Mouse (Mus musculus): ENCODE measurements around the gene Tmem95. TPM values are rescaled to one million over a fixed set of nuclear protein-coding genes. Genes with fewer than 3 reads are reported as not detected.
A peak's percentile ranks its signal among the peaks of the same experiment; 100 is the strongest.
"Not testable (repeated sequence)": the region's sequence is repeated elsewhere in the genome, so short reads cannot be mapped to it uniquely, and the experiment has no call there.

Tmem95 gene
- total RNA-seq, 2 experiments from 2014 or later = not detected

DNA sequence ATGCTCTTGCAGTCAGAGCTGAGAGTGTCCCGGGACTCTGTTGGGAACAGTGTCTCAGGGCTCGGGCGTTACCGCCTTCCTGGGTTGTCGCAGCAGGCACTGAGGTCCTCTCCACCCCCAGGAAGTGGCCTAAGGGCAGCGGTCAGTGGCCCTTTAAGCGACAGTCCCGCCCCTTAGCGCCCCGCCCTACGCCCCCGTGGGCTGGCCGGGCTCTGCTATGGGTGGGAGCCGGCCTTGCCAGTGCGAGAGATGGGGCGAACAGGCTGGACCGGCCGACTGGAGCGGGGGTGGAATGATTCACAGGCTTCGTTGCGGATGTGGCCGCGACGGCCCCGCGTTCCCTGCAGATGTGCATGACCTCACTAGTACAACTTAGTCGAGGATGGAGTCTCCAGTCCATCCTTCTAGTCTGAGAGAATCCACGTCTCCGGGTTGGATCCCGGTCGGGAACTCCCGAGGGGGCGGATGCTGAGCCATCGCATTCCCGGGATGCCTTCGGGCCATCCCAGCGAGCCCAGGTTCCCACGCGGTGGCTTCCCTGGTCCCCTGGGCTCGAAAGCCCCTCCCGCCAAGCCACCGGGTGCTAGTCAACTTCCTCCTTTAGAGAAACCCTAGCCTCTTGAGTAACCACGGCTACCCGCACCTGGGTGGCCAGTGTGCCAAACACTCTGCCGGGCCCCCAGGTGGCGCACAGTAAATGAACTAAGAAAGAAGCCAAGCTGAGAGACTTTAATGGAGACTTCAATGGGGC, 3.2 kb upstream of the Tmem95 start, which contains the start of gene Kctd11:
TSS of gene Kctd11 (minus strand) at position 554 of the 751 bp plus-strand sequence.
- DNase-seq (ENCODE audit: low spot score in 2 of 2) = peak; percentile 91 to 92

GRCm38 (mm10) chr11:69880506-69880852, 2.7 kb upstream of the Tmem95 start:
- no peak for DNase-seq (ENCODE audit: low spot score in 2 of 2)

- no peak for DNase-seq (ENCODE audit: low spot score in 2 of 2)
Measured at GRCm38 (mm10) chr11:69879711-69880110, 1.9 kb upstream of the Tmem95 start.

GRCm38 (mm10) chr11:69878952-69879351, 1.1 kb upstream of the Tmem95 start:
- no peak for DNase-seq (ENCODE audit: low spot score in 2 of 2)

DNA sequence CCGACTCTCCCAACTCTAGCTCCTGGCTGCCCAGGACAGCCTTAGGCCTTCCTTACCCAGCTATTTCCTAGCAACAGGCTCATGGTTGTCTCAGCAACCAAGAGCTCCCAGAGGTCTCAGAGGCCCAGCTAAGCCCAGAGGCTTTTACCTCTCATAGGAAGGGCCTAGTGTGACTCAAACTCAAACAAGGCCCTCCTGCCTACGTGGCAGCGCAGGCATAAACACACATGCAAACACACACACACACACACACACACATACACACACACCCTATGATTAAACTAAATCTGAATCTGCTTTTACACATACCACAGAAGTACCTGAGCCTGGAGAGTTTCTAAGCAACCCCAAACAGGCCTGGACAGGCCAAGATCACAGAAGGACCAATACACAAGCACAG, 581 bp upstream of the Tmem95 start:
- no peak for DNase-seq (ENCODE audit: low spot score in 2 of 2)

DNA sequence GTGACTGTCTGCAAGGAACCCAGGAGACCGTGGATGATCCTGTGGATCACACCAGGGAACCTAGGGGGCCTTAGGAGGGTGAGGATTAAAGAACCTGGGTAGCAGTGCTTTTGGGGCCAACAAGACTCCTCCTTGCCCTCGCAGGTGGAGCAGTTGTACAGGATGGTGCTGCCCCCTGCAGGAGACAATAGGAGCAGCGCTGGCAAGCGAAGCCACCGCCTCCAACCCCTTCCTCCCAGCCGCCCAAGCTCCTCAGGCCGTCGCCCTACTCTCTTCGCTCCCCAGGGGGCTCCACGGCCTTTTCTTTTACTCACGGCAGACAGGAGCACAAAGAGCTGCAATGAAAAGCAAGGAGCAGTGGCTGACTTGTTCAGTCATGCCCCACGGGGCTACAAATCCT, 951 bp downstream of the Tmem95 start:
- DNase-seq (ENCODE audit: low spot score in 2 of 2) = peak; percentile 85

- DNase-seq (ENCODE audit: low spot score in 2 of 2) = no peak
Measured at GRCm38 (mm10) chr11:69876186-69876585, 1.6 kb downstream of the Tmem95 start.

DNA sequence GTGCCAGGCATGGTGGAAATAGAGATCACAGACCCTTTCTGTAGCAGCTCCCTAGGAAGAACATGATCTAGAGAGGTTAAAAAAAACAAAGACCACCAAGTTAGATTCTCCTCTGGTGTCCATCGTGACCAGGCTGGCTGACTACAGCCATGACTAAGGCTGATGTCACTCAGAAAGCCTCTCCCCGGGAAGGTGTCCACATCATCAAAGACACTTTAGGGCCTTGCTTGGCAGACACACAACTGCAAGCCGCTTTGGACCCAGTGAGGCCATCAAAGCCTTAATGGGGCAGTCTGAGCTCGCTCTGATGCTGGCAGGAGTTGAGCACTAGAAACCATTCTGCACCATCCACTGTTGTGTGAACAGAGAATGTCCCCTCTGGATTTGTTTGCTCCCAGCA, 5.4 kb downstream of the Tmem95 start:
- DNase-seq (ENCODE audit: low spot score in 2 of 2) = no peak

DNA sequence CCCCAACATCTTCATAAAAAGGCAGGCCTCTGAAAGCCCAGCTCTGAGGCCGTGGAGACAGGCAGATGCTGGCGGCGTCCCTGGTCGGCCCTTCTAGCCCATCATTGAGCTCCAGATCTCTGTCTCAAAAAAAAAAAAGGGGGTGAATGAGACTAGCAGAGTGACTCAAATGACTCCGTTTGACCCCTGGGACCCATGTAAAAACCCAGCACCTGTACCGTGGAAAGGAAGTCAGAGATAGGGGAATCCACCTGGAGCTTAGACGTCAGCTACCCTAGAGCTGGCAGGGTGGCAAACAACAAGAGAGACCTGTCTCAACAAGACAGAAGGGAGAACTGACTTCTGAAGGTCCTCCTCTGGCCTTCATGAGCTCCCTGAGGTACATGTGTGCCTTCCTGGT, 6.0 kb downstream of the Tmem95 start:
- no peak for DNase-seq (ENCODE audit: low spot score in 2 of 2)

GRCm38 (mm10) chr11:69870289-69871069, 7.3 kb downstream of the Tmem95 start:
- no peak for DNase-seq (ENCODE audit: low spot score in 2 of 2)

- no peak for DNase-seq (ENCODE audit: low spot score in 2 of 2)
Measured at GRCm38 (mm10) chr11:69867335-69867734, 10.5 kb downstream of the Tmem95 start.

DNA sequence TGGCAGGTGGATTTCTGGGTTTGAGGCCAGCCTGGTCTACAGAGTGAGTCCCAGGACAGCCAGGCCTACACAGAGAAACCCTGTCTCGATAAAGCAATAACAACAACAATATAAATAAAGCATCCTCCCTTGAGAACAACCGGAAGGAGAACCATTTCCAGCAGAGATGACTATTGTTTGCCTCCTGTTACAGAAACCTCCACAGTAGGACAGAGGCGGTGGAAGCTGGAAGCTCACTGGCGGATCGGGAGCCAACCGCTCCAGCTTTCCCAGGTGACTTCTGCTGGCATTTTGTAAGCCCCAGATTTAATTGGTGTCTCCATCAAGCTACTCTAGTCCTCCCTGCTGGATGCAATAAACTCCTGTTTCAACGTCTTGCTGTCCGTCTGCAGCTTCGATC, 12.3 kb downstream of the Tmem95 start:
- DNase-seq (ENCODE audit: low spot score in 2 of 2) = no peak

GRCm38 (mm10) chr11:69864138-69864860, 13.5 kb downstream of the Tmem95 start:
- DNase-seq (ENCODE audit: low spot score in 2 of 2) = no peak

- DNase-seq (ENCODE audit: low spot score in 2 of 2) = not testable (repeated sequence)
Measured at GRCm38 (mm10) chr11:69863729-69864128, 14.1 kb downstream of the Tmem95 start.

DNA sequence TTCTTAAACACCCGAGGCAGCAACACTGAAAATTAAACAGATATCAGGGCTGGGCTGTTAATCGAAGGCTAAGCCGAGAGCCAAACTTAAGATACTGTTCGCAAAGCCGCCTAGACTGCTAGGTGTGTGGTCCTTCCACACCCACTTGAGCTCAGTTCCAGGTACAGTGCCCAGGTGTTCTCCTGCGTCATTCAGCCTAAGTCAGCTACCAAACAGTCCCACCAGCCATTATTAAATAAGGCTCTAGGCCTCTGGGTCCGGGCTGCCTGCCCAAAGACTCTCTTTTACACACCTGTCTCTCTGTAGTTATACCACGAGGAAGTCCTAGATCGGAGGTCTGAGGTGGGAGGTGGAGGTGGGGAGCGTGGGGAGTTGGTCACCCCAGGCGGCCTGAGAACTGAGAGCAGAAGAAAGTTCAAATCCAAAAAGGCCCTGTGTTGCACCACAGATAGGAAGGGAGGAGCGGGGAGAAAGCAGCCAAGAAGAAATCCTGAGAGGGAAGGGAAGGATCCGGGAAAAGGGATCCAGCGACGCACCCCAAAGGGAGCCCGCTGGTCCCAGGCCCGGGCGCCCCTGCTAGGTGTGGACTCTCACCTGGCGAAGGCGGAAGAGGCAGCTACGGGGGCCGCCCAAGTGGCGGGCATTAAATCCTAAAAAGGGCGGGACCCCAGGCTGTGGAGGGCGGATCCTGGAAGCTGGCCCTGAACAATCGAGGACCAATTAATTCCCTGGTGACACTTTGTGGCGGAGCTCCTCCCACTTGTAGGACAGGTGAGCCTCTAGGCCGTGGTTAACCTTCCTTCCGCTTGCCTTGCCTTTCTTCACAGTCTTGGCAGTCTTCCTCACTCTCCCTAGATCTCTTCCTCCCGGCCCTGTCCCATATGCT, 19.5 kb downstream of the Tmem95 start, which contains the start of gene Tnk1:
TSS of gene Tnk1 (minus strand) at position 618 of the 886 bp plus-strand sequence.
- DNase-seq (ENCODE audit: low spot score in 2 of 2) = no peak

GRCm38 (mm10) chr11:69855347-69855746, 22.5 kb downstream of the Tmem95 start:
- DNase-seq (ENCODE audit: low spot score in 2 of 2) = peak in 1 of 2 experiments; percentile 63

GRCm38 (mm10) chr11:69854680-69855079, 23.1 kb downstream of the Tmem95 start:
- no peak for DNase-seq (ENCODE audit: low spot score in 2 of 2)

DNA sequence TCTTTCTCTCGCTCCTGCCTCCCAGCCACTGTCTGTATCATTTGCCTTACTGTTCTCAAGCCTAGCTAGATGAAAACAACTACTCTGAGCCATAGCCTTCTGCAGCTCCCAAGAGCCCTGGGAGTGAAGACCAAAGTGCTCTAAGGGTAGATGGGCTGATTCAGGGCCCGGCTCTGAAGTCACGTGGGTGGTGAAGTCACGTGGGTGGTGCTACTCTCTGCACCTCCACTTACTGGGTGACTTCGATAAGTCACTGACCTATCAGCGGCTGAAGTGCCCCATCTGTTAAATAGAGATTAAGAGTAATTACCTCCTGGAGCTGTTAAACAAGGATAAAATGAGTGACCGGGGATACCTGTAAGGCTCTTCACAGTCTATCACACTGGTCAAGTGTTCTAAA, 23.8 kb downstream of the Tmem95 start:
- DNase-seq (ENCODE audit: low spot score in 2 of 2) = no peak

DNA sequence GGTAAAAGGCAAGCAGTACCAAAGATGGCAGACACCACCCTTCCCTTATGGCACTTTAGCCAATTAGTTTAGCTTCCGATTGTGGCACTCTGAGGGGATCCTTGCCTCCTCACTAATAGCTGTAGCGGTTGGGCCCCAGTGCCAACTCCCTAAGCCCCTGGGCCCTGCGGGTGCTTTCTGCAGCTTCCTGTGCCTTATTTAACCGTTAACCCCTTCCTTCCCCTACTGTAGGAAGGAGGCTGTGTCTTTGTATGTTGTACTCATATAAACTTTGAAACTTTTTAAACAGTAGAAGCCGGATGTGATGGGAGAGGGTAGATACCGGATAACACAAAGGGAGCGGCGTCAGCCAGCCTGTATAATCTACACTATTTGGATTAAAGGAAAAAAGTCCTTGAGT, 27.1 kb downstream of the Tmem95 start:
- DNase-seq (ENCODE audit: low spot score in 2 of 2) = no peak

DNA sequence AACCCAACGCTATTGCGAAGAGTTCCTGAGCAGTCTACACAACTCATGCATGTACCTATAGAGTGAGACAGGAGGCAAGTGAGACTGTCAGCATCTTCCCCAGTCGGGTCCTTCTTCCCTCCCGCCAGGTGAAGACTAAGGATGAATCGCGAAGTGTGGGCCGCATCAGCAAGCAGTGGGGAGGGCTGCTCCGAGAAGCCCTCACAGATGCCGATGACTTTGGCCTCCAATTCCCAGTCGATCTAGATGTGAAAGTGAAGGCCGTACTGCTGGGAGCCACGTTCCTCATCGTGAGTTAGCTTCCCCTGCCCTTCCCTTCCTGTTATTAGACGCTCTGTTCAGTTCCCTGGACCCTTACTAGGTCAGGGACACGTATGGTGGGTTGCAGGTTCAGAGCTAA, 27.9 kb downstream of the Tmem95 start:
- DNase-seq (ENCODE audit: low spot score in 2 of 2) = no peak

- DNase-seq (ENCODE audit: low spot score in 2 of 2) = no peak
Measured at GRCm38 (mm10) chr11:69849128-69849527, 28.7 kb downstream of the Tmem95 start.

Data from adrenal gland, adult 18-20 months (tissue).